Mouse (Mus musculus): Measurements from ENCODE around the gene Mphosph10.

DNA sequence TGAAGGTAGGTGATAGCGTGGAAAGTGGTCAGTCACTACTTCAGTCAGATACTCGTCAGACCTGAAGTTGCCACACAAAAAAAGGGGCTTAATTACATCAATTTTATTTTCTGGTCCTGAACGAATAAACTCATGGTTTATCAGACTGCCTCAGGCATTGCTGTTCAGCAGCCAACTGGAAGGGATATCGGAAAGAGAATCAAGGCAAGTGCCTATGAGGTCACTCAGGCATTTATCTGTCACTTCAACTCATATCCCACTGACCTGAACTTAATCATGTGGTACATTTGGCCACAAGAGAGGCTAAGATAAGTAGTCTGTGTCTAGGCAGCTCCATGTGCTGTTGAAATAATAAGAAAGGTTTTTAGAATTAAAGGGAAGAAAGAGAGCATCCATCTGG, 10.4 kb upstream of the Mphosph10 start:
- TF ChIP-seq CTCF (IDR thresholded peaks at IDR 0.05; ENCODE audit: extremely low read depth, insufficient read length, insufficient replicate concordance, low read depth, low read length) (no peak), POLR2A (IDR thresholded peaks at IDR 0.05; ENCODE audit: low read depth, low read length) (no peak)
